Comparison of ENCODE assay signal across 8 mouse cellular contexts in genomic region chr10:80264341-80265148, GRCm38 (mm10). TPM values are rescaled to one million over a fixed set of nuclear protein-coding genes. Genes with fewer than 3 reads are reported as not detected.
A peak's percentile ranks its signal among the peaks of the same experiment; 100 is the strongest.
DNase-seq lines count a peak whose midpoint lies in the region; ATAC-seq lines count a peak whose summit lies in the region.

No protein-coding gene starts in this region.

- peak overlapping the region; percentile 98 for H3K4me3 ChIP-seq in intestine, embryonic 14.5 days (ENCODE audit: low read depth, low read length)

- ATAC-seq in intestine, embryonic 14.5 days (replicated peaks; ENCODE audit: low FRiP score, low TSS enrichment, low read depth) = peak; percentile 45; the same call in 1 of the 2 replicates

- no peaks in the 10 kb centered on the region for H3K27me3 ChIP-seq in intestine, embryonic 14.5 days (replicated peaks; ENCODE audit: control insufficient read depth, insufficient read depth, low read length)

- H3K4me1 ChIP-seq in intestine, embryonic 14.5 days (replicated peaks; ENCODE audit: control insufficient read depth, insufficient read depth, low read length) = peaks cover 45% of the 10 kb centered on the region

- no peaks in the 10 kb centered on the region for H3K9me3 ChIP-seq in intestine, embryonic 14.5 days (ENCODE audit: control insufficient read depth, low read length)

- 2% methylated on average over 81 of the region's 81 CpGs for WGBS in intestine, embryonic 14.5 days

- H3K4me2 ChIP-seq in intestine, embryonic 14.5 days (ENCODE audit: low read length) = peak overlapping the region; percentile 92

- DNase-seq in adrenal gland, adult 18-20 months (ENCODE audit: low spot score in 2 of 2) = peak; percentile 97 to 99
- DNase-seq in embryo, embryonic 11 days = peak; percentile 100
- peak; percentile 99 for DNase-seq in gastrocnemius, postnatal 25 days
- peak; percentile 93 for DNase-seq in intestine, embryonic 14.5 days (ENCODE audit: low spot score)
- DNase-seq in left cerebral cortex, postnatal 14 days (ENCODE audit: low spot score in 2 of 2) = peak; percentile 100
- peak; percentile 100 for DNase-seq in mesoderm, embryonic 11.5 days (ENCODE audit: low read depth, low spot score)
- peak; percentile 99 for DNase-seq in right cerebral cortex, postnatal 36 days (ENCODE audit: low spot score in 2 of 2)
- DNase-seq in yolk sac, embryonic 10.5 days (ENCODE audit: low spot score) = peak; percentile 97

- peak overlapping the region; percentile 97 for H3K9ac ChIP-seq in intestine, embryonic 14.5 days (ENCODE audit: low read length)

- H3K36me3 ChIP-seq in intestine, embryonic 14.5 days (ENCODE audit: control insufficient read depth, insufficient read depth, low read length) = peaks cover 16% of the 10 kb centered on the region; the same call in 1 of the 2 replicates

- intact Hi-C loops in left cerebral cortex, postnatal 14 days (cut with DNase I) = no loop called here

- H3K27ac ChIP-seq in intestine, embryonic 14.5 days (ENCODE audit: low read depth) = peak overlapping the region; percentile 67; the same call in 1 of the 2 replicates

RNA-seq across cellular contexts. Expression of gene Dazap1, which starts 3.3 kb away (rescaled TPM):
- total RNA-seq in adrenal gland, adult 18-20 months (2021) = 100 to 1,000 TPM in 1 of 2 experiments, 10 to 100 TPM in 1; 90.2 to 100 TPM
- 10 to 100 TPM; 40.1 to 43.6 TPM for total RNA-seq in gastrocnemius, postnatal 25 days (2021)
- polyA plus RNA-seq in intestine, embryonic 14.5 days (2014; fragmentation: Nextera tagmentation; extraction: Ambion mirVana) = 42.3 and 45.7 TPM in 2 replicates
- 10 to 100 TPM; 84.3 to 84.9 TPM for total RNA-seq in left cerebral cortex, postnatal 14 days (2021)

RNA-seq across cellular contexts. Expression of gene Gamt, which starts 3.7 kb away (rescaled TPM):
- 100 to 1,000 TPM; 146 to 236 TPM for total RNA-seq in adrenal gland, adult 18-20 months (2021)
- 10 to 100 TPM; 50.9 to 53.1 TPM for total RNA-seq in gastrocnemius, postnatal 25 days (2021)
- polyA plus RNA-seq in intestine, embryonic 14.5 days (2014; fragmentation: Nextera tagmentation; extraction: Ambion mirVana) = 34.1 and 61.2 TPM in 2 replicates
- total RNA-seq in left cerebral cortex, postnatal 14 days (2021) = 10 to 100 TPM; 20.7 to 29.7 TPM

RNA-seq across cellular contexts. Expression of gene Ndufs7, which starts 15.6 kb away (rescaled TPM):
- 100 to 1,000 TPM; 294 to 370 TPM for total RNA-seq in adrenal gland, adult 18-20 months (2021)
- total RNA-seq in gastrocnemius, postnatal 25 days (2021) = 100 to 1,000 TPM; 508 to 524 TPM
- 453 and 498 TPM in 2 replicates for polyA plus RNA-seq in intestine, embryonic 14.5 days (2014; fragmentation: Nextera tagmentation; extraction: Ambion mirVana)
- 100 to 1,000 TPM; 171 to 187 TPM for total RNA-seq in left cerebral cortex, postnatal 14 days (2021)

RNA-seq across cellular contexts. Expression of gene Rps15, which starts 27.7 kb away (rescaled TPM):
- 1,000 to 10,000 TPM; 1,162 to 1,195 TPM for total RNA-seq in adrenal gland, adult 18-20 months (2021)
- 100 to 1,000 TPM; 575 to 593 TPM for total RNA-seq in gastrocnemius, postnatal 25 days (2021)
- polyA plus RNA-seq in intestine, embryonic 14.5 days (2014; fragmentation: Nextera tagmentation; extraction: Ambion mirVana) = 1,236 and 1,315 TPM in 2 replicates
- total RNA-seq in left cerebral cortex, postnatal 14 days (2021) = 100 to 1,000 TPM; 743 to 795 TPM

RNA-seq across cellular contexts. Expression of gene Apc2, which starts 31.2 kb away (rescaled TPM):
- 1 to 10 TPM; 1.8 to 2.0 TPM for total RNA-seq in adrenal gland, adult 18-20 months (2021)
- under 1 TPM; 0.59 to 0.82 TPM for total RNA-seq in gastrocnemius, postnatal 25 days (2021)
- polyA plus RNA-seq in intestine, embryonic 14.5 days (2014; fragmentation: Nextera tagmentation; extraction: Ambion mirVana) = 7.8 and 9.1 TPM in 2 replicates
- total RNA-seq in left cerebral cortex, postnatal 14 days (2021) = 100 to 1,000 TPM; 131 to 139 TPM

Comparison
In these comparisons a context has a peak if more than half of its experiments do, and no peak if none do; other contexts are left out.
1. Peak in every context shown above with its lines: DNase-seq, ATAC-seq, H3K4me3 ChIP-seq and H3K27ac ChIP-seq.